ENCODE assay signal across 16 mouse cellular contexts in genomic region chr10:64483281-64483680, GRCm38 (mm10).
"Had no signal": no experiment of that assay in that cellular context is flagged by ENCODE, and none has a peak within 500 bp of the region (broad histone marks: within the 10 kb centered on the region; RNA-seq: fewer than 3 reads in every experiment).

No protein-coding gene starts in this region.

- H3K4me1 ChIP-seq: limb, embryonic 10.5 days; limb, embryonic 13.5 days; liver, embryonic 13.5 days had no signal

- H3K4me2 ChIP-seq: limb, embryonic 13.5 days; liver, embryonic 13.5 days; midbrain, embryonic 11.5 days had no signal

- H3K4me3 ChIP-seq: limb, embryonic 10.5 days; limb, embryonic 13.5 days; liver, embryonic 13.5 days had no signal

- H3K27me3 ChIP-seq: limb, embryonic 13.5 days; liver, embryonic 13.5 days had no signal

- H3K9me3 ChIP-seq: limb, embryonic 10.5 days; limb, embryonic 13.5 days; liver, embryonic 13.5 days had no signal

- H3K27ac ChIP-seq: limb, embryonic 10.5 days; limb, embryonic 13.5 days; liver, embryonic 13.5 days had no signal

- H3K36me3 ChIP-seq: limb, embryonic 10.5 days; limb, embryonic 13.5 days; liver, embryonic 13.5 days had no signal

- H3K9ac ChIP-seq: limb, embryonic 13.5 days; liver, embryonic 13.5 days had no signal

- DNase-seq: kidney, adult 11 months; kidney, adult 8-10 months; kidney, postnatal 14 days; kidney, postnatal 4 days; liver; liver, embryonic 13.5 days; lung, adult 2 months; lung, postnatal 14 days; lung, postnatal 4 days; midbrain, embryonic 14.5 days; right cerebral cortex, postnatal 25 days; spleen, adult 18-20 months; thymus, postnatal 25 days had no signal
